Mouse (Mus musculus): ENCODE data around the gene Rab3gap1. TPM values are rescaled to one million over a fixed set of nuclear protein-coding genes. Genes with fewer than 3 reads are reported as not detected.
A peak's percentile ranks its signal among the peaks of the same experiment; 100 is the strongest.

Gene Rab3gap1
- total RNA-seq, 2 experiments from 2014 or later = 75.8 to 83.6 TPM

- no peak overlapping the region for H3K4me3 ChIP-seq
- intact Hi-C loops (cut with DNase I) = no loop called here
- TF ChIP-seq CTCF (IDR thresholded peaks at IDR 0.05) = no peak
- no peak overlapping the region for H3K27ac ChIP-seq
- no peak for DNase-seq (ENCODE audit: extremely low spot score in 1 of 2, low spot score in 2 of 2)
Measured at GRCm38 (mm10) chr1:127858945-127859648, 9.5 kb upstream of the Rab3gap1 start.

- Histone ChIP-seq H3K27ac (no peak overlapping the region), H3K4me3 (no peak overlapping the region)
- TF ChIP-seq CTCF (IDR thresholded peaks at IDR 0.05) = no peak
- no peak for DNase-seq (ENCODE audit: extremely low spot score in 1 of 2, low spot score in 2 of 2)
- intact Hi-C loops (cut with DNase I) = no loop called here
Measured at GRCm38 (mm10) chr1:127859799-127860400, 8.7 kb upstream of the Rab3gap1 start.

- TF ChIP-seq CTCF (IDR thresholded peaks at IDR 0.05) = no peak
- intact Hi-C loops (cut with DNase I) = no loop called here
- H3K27ac ChIP-seq = no peak overlapping the region
- no peak for DNase-seq (ENCODE audit: extremely low spot score in 1 of 2, low spot score in 2 of 2)
- no peak overlapping the region for H3K4me3 ChIP-seq
Measured at GRCm38 (mm10) chr1:127860492-127860891, 8.1 kb upstream of the Rab3gap1 start.

- DNase-seq (ENCODE audit: extremely low spot score in 1 of 2, low spot score in 2 of 2) = no peak
- intact Hi-C loops (cut with DNase I) = no loop called here
- Histone ChIP-seq H3K27ac (no peak overlapping the region), H3K4me3 (no peak overlapping the region)
- no peak for TF ChIP-seq CTCF (IDR thresholded peaks at IDR 0.05)
Measured at GRCm38 (mm10) chr1:127861900-127862299, 6.7 kb upstream of the Rab3gap1 start.

- Histone ChIP-seq H3K4me3 (no peak overlapping the region), H3K27ac (no peak overlapping the region)
- intact Hi-C loops (cut with DNase I) = no loop called here
- no peak for TF ChIP-seq CTCF (IDR thresholded peaks at IDR 0.05)
- DNase-seq (ENCODE audit: extremely low spot score in 1 of 2, low spot score in 2 of 2) = no peak
Measured at GRCm38 (mm10) chr1:127863806-127864205, 4.8 kb upstream of the Rab3gap1 start.

- intact Hi-C loops (cut with DNase I) = loop anchor here (5.0 kb wide), 1 partner anchor 97 kb away; the partner anchor contains the start of gene Ccnt2
- Histone ChIP-seq H3K27ac (peak overlapping the region; percentile 94), H3K4me3 (peak overlapping the region; percentile 73)
- no peak for DNase-seq (ENCODE audit: extremely low spot score in 1 of 2, low spot score in 2 of 2)
- TF ChIP-seq CTCF (IDR thresholded peaks at IDR 0.05) = no peak
Measured at GRCm38 (mm10) chr1:127869276-127869675, 703 bp downstream of the Rab3gap1 start.

GRCm38 (mm10) chr1:127899401-127899800, 30.8 kb downstream of the Rab3gap1 start:
- intact Hi-C loops (cut with DNase I) = no loop called here
- Histone ChIP-seq H3K27ac (no peak overlapping the region), H3K4me3 (no peak overlapping the region)
- no peak for TF ChIP-seq CTCF (IDR thresholded peaks at IDR 0.05)
- DNase-seq (ENCODE audit: extremely low spot score in 1 of 2, low spot score in 2 of 2) = no peak

GRCm38 (mm10) chr1:127904774-127905385, 36.3 kb downstream of the Rab3gap1 start:
- no peak for TF ChIP-seq CTCF (IDR thresholded peaks at IDR 0.05)
- intact Hi-C loops (cut with DNase I) = no loop called here
- no peak for DNase-seq (ENCODE audit: extremely low spot score in 1 of 2, low spot score in 2 of 2)
- no peak overlapping the region for H3K4me3 ChIP-seq
- no peak overlapping the region for H3K27ac ChIP-seq

GRCm38 (mm10) chr1:127913116-127913515, 44.5 kb downstream of the Rab3gap1 start:
- no peak overlapping the region for H3K4me3 ChIP-seq
- no peak for DNase-seq (ENCODE audit: extremely low spot score in 1 of 2, low spot score in 2 of 2)
- H3K27ac ChIP-seq = no peak overlapping the region
- intact Hi-C loops (cut with DNase I) = loop anchor here (10.0 kb wide), 1 partner anchor 418 kb away; no protein-coding TSS in a partner anchor
- no peak for TF ChIP-seq CTCF (IDR thresholded peaks at IDR 0.05)

GRCm38 (mm10) chr1:127915316-127915715, 46.7 kb downstream of the Rab3gap1 start:
- Histone ChIP-seq H3K27ac (no peak overlapping the region), H3K4me3 (no peak overlapping the region)
- no peak for TF ChIP-seq CTCF (IDR thresholded peaks at IDR 0.05)
- no peak for DNase-seq (ENCODE audit: extremely low spot score in 1 of 2, low spot score in 2 of 2)
- intact Hi-C loops (cut with DNase I) = loop anchor here (5.0 to 10.0 kb wide), 2 partner anchors 88 to 421 kb away; no protein-coding TSS in a partner anchor

- TF ChIP-seq CTCF (IDR thresholded peaks at IDR 0.05) = no peak
- intact Hi-C loops (cut with DNase I) = loop anchor here (5.0 to 10.0 kb wide), 2 partner anchors 89 to 421 kb away; no protein-coding TSS in a partner anchor
- DNase-seq (ENCODE audit: extremely low spot score in 1 of 2, low spot score in 2 of 2) = no peak
- H3K4me3 ChIP-seq = no peak overlapping the region
- no peak overlapping the region for H3K27ac ChIP-seq
Measured at GRCm38 (mm10) chr1:127915802-127916201, 47.2 kb downstream of the Rab3gap1 start.

- DNase-seq (ENCODE audit: extremely low spot score in 1 of 2, low spot score in 2 of 2) = no peak
- H3K4me3 ChIP-seq = no peak overlapping the region
- TF ChIP-seq CTCF (IDR thresholded peaks at IDR 0.05) = no peak
- H3K27ac ChIP-seq = peak overlapping the region; percentile 81
- intact Hi-C loops (cut with DNase I) = no loop called here
Measured at GRCm38 (mm10) chr1:127933405-127933804, 64.8 kb downstream of the Rab3gap1 start.

Data from left cerebral cortex, adult 2 months (tissue).